Mouse (Mus musculus): ENCODE measurements around the gene Cryba2. TPM values are rescaled to one million over a fixed set of nuclear protein-coding genes. Genes with fewer than 3 reads are reported as not detected.
A peak's percentile ranks its signal among the peaks of the same experiment; 100 is the strongest.

The Cryba2 gene
- total and polyA plus RNA-seq, 3 experiments = 0.16 TPM; not detected in 2

- 3% methylated on average over 74 of the region's 74 CpGs for WGBS
- DNase-seq = no peak
- H3K27ac ChIP-seq = no peak overlapping the region
- TF ChIP-seq POLR2A (IDR thresholded peaks at IDR 0.05; ENCODE audit: insufficient read depth, low read depth, low read length) (no peak), CTCF (IDR thresholded peaks at IDR 0.05) (no peak)
- no peak overlapping the region for H3K9ac ChIP-seq (ENCODE audit: low read depth, low read length)
- intact Hi-C loops (cut with DNase I) = no loop called here
- peak overlapping the region; percentile 40 for H3K4me3 ChIP-seq
- peaks cover 28% of the 10 kb centered on the region for H3K27me3 ChIP-seq (ENCODE audit: control insufficient read depth, insufficient read depth, low read length)
- H3K79me2 ChIP-seq (replicated peaks; ENCODE audit: control insufficient read depth, insufficient read depth, low read length) = no peaks in the 10 kb centered on the region
- H3K36me3 ChIP-seq (ENCODE audit: control insufficient read depth, insufficient read depth, low read length) = no peaks in the 10 kb centered on the region
- H3K4me1 ChIP-seq (ENCODE audit: control insufficient read depth, insufficient read depth, low read length) = no peaks in the 10 kb centered on the region; the same call in 1 of the 2 replicates
Measured at GRCm38 (mm10) chr1:74882055-74882734, 10.7 kb downstream of the Cryba2 start.

- DNase-seq = peak; percentile 62 to 72
- H3K27me3 ChIP-seq (ENCODE audit: control insufficient read depth, insufficient read depth, low read length) = peaks cover 26% of the 10 kb centered on the region
- H3K36me3 ChIP-seq (ENCODE audit: control insufficient read depth, insufficient read depth, low read length) = no peaks in the 10 kb centered on the region
- intact Hi-C loops (cut with DNase I) = loop anchor here (2.0 kb wide), 1 partner anchor 136 kb away; no protein-coding TSS in a partner anchor
- H3K9ac ChIP-seq (ENCODE audit: low read depth, low read length) = no peak overlapping the region
- H3K79me2 ChIP-seq (replicated peaks; ENCODE audit: control insufficient read depth, insufficient read depth, low read length) = no peaks in the 10 kb centered on the region
- TF ChIP-seq CTCF (IDR thresholded peaks at IDR 0.05) (peak; percentile 89), EP300 (IDR thresholded peaks at IDR 0.05; ENCODE audit: insufficient read depth, low read depth, low read length) (no peak)
- no peak overlapping the region for H3K4me3 ChIP-seq
- no peak overlapping the region for H3K27ac ChIP-seq
- WGBS = 6% methylated on average over 18 of the region's 18 CpGs
- H3K4me1 ChIP-seq (ENCODE audit: control insufficient read depth, insufficient read depth, low read length) = no peaks in the 10 kb centered on the region; the same call in 1 of the 2 replicates
Measured at GRCm38 (mm10) chr1:74880785-74881360, 12.1 kb downstream of the Cryba2 start.

DNA sequence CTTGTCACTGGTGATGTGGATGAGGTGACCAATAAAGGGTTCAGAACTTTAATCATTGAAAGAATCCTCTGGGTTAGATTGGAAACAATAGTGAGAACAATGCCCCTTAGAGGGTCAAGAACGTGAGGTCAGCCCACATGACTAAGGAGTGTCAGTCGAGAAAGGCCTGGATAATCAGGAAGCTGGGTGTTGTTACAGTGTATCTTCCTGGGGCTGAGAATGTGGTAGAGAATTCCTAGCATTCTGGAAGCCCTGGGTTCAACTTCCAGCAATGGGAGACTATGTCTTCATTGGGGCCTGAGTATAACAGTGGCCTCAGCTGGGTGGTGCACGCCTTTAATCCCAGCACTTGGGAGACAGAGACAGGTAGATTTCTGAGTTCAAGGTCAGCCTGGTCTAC is 15.7 kb downstream of the Cryba2 start:
- WGBS = 32% methylated on average over 3 of the region's 3 CpGs
- no peak for DNase-seq

GRCm38 (mm10) chr1:74872218-74872617 is 20.7 kb downstream of the Cryba2 start:
- 58% methylated on average over 2 of the region's 2 CpGs for WGBS
- no peak for DNase-seq
- Histone ChIP-seq H3K4me3 (no peak overlapping the region), H3K9ac (ENCODE audit: low read depth, low read length) (no peak overlapping the region), H3K4me1 (ENCODE audit: control insufficient read depth, insufficient read depth, low read length) (no peaks in the 10 kb centered on the region), H3K27ac (no peak overlapping the region), H3K36me3 (ENCODE audit: control insufficient read depth, insufficient read depth, low read length) (no peaks in the 10 kb centered on the region), H3K27me3 (ENCODE audit: control insufficient read depth, insufficient read depth, low read length) (0 out of 2 replicates have a peak, but pooled peaks cover 1% of the 10 kb centered on the region), H3K79me2 (replicated peaks; ENCODE audit: control insufficient read depth, insufficient read depth, low read length) (no peaks in the 10 kb centered on the region)
- TF ChIP-seq CTCF (IDR thresholded peaks at IDR 0.05) (no peak), EP300 (IDR thresholded peaks at IDR 0.05; ENCODE audit: insufficient read depth, low read depth, low read length) (no peak), POLR2A (IDR thresholded peaks at IDR 0.05; ENCODE audit: insufficient read depth, low read depth, low read length) (no peak)
- intact Hi-C loops (cut with DNase I) = no loop called here

More for the DNA sequence above, 15.7 kb downstream of the Cryba2 start:
- Histone ChIP-seq H3K27ac (no peak overlapping the region), H3K36me3 (ENCODE audit: control insufficient read depth, insufficient read depth, low read length) (no peaks in the 10 kb centered on the region), H3K4me3 (no peak overlapping the region), H3K27me3 (ENCODE audit: control insufficient read depth, insufficient read depth, low read length) (peaks cover 6% of the 10 kb centered on the region; the same call in 1 of the 2 replicates), H3K9ac (ENCODE audit: low read depth, low read length) (no peak overlapping the region), H3K4me1 (ENCODE audit: control insufficient read depth, insufficient read depth, low read length) (no peaks in the 10 kb centered on the region), H3K79me2 (replicated peaks; ENCODE audit: control insufficient read depth, insufficient read depth, low read length) (no peaks in the 10 kb centered on the region)
- intact Hi-C loops (cut with DNase I) = no loop called here
- TF ChIP-seq CTCF (IDR thresholded peaks at IDR 0.05) (no peak), POLR2A (IDR thresholded peaks at IDR 0.05; ENCODE audit: insufficient read depth, low read depth, low read length) (no peak), EP300 (IDR thresholded peaks at IDR 0.05; ENCODE audit: insufficient read depth, low read depth, low read length) (no peak)

GRCm38 (mm10) chr1:74861783-74862182 is 31.2 kb downstream of the Cryba2 start:
- TF ChIP-seq CTCF (IDR thresholded peaks at IDR 0.05) (no peak), POLR2A (IDR thresholded peaks at IDR 0.05; ENCODE audit: insufficient read depth, low read depth, low read length) (no peak), EP300 (IDR thresholded peaks at IDR 0.05; ENCODE audit: insufficient read depth, low read depth, low read length) (no peak)

More at GRCm38 (mm10) chr1:74861783-74862182, 31.2 kb downstream of the Cryba2 start:
- no peak overlapping the region for H3K4me3 ChIP-seq
- DNase-seq = no peak
- no peaks in the 10 kb centered on the region for H3K36me3 ChIP-seq (ENCODE audit: control insufficient read depth, insufficient read depth, low read length)
- no peaks in the 10 kb centered on the region for H3K4me1 ChIP-seq (ENCODE audit: control insufficient read depth, insufficient read depth, low read length)
- intact Hi-C loops (cut with DNase I) = no loop called here
- no peak overlapping the region for H3K9ac ChIP-seq (ENCODE audit: low read depth, low read length)
- peaks cover 7% of the 10 kb centered on the region for H3K27me3 ChIP-seq (ENCODE audit: control insufficient read depth, insufficient read depth, low read length)
- no peaks in the 10 kb centered on the region for H3K79me2 ChIP-seq (replicated peaks; ENCODE audit: control insufficient read depth, insufficient read depth, low read length)
- H3K27ac ChIP-seq = no peak overlapping the region

Data from heart, adult 2 months (tissue).